Mouse (Mus musculus): ENCODE data around the gene Hoxb5. TPM values are rescaled to one million over a fixed set of nuclear protein-coding genes. Genes with fewer than 3 reads are reported as not detected.

The Hoxb5 gene
- polyA plus RNA-seq, 1 experiment from 2014 or later, result 0.30 TPM

- Histone ChIP-seq H3K4me2 (no peak overlapping the region), H3K9ac (no peak overlapping the region), H3K27me3 (peaks cover 100% of the 10 kb centered on the region), H3K27ac (replicated peaks) (no peak overlapping the region), H3K4me1 (replicated peaks) (0 out of 2 replicates have a peak, but pooled peaks cover 3% of the 10 kb centered on the region), H3K36me3 (replicated peaks) (no peaks in the 10 kb centered on the region), H3K9me3 (replicated peaks) (no peaks in the 10 kb centered on the region), H3K4me3 (replicated peaks) (no peak overlapping the region)
- ATAC-seq (ENCODE audit: insufficient read depth), result no peak
- 35% methylated on average over 4 of the region's 4 CpGs for WGBS (ENCODE audit: insufficient replicate concordance)
Measured at GRCm38 (mm10) chr11:96308763-96309162, 5.6 kb downstream of the Hoxb5 start.

GRCm38 (mm10) chr11:96309288-96309687, 6.2 kb downstream of the Hoxb5 start:
- WGBS (ENCODE audit: insufficient replicate concordance), result 24% methylated on average over 4 of the region's 4 CpGs
- no peak overlapping the region for H3K27ac ChIP-seq (replicated peaks)
- H3K4me2 ChIP-seq, result no peak overlapping the region
- ATAC-seq (ENCODE audit: insufficient read depth), result no peak
- 0 out of 2 replicates have a peak, but pooled peaks cover 3% of the 10 kb centered on the region for H3K4me1 ChIP-seq (replicated peaks)
- H3K9ac ChIP-seq, result no peak overlapping the region
- no peaks in the 10 kb centered on the region for H3K9me3 ChIP-seq (replicated peaks)
- no peak overlapping the region for H3K4me3 ChIP-seq (replicated peaks)
- H3K27me3 ChIP-seq, result peaks cover 100% of the 10 kb centered on the region
- H3K36me3 ChIP-seq (replicated peaks), result no peaks in the 10 kb centered on the region

- Histone ChIP-seq H3K9me3 (replicated peaks) (no peaks in the 10 kb centered on the region), H3K27me3 (peaks cover 100% of the 10 kb centered on the region), H3K27ac (replicated peaks) (no peak overlapping the region), H3K4me3 (replicated peaks) (no peak overlapping the region), H3K9ac (no peak overlapping the region), H3K4me2 (no peak overlapping the region), H3K4me1 (replicated peaks) (0 out of 2 replicates have a peak, but pooled peaks cover 3% of the 10 kb centered on the region), H3K36me3 (replicated peaks) (no peaks in the 10 kb centered on the region)
- WGBS (ENCODE audit: insufficient replicate concordance), result 20% methylated on average over 20 of the region's 20 CpGs
- ATAC-seq (ENCODE audit: insufficient read depth), result no peak
Measured at GRCm38 (mm10) chr11:96310183-96310938, 7.2 kb downstream of the Hoxb5 start.

- ATAC-seq (ENCODE audit: insufficient read depth), result no peak
- Histone ChIP-seq H3K4me2 (peak overlapping the region; percentile 41), H3K36me3 (replicated peaks) (no peaks in the 10 kb centered on the region), H3K27ac (replicated peaks) (no peak overlapping the region), H3K27me3 (peaks cover 100% of the 10 kb centered on the region), H3K4me3 (replicated peaks) (peak overlapping the region; percentile 27; the same call in 1 of the 2 replicates), H3K9me3 (replicated peaks) (no peaks in the 10 kb centered on the region), H3K9ac (no peak overlapping the region), H3K4me1 (replicated peaks) (0 out of 2 replicates have a peak, but pooled peaks cover 3% of the 10 kb centered on the region)
- 9% methylated on average over 6 of the region's 6 CpGs for WGBS (ENCODE audit: insufficient replicate concordance)
Measured at GRCm38 (mm10) chr11:96311097-96311496, 8.0 kb downstream of the Hoxb5 start.

- 2% methylated on average over 31 of the region's 31 CpGs for WGBS (ENCODE audit: insufficient replicate concordance)
- H3K36me3 ChIP-seq (replicated peaks), result no peaks in the 10 kb centered on the region
- no peak overlapping the region for H3K27ac ChIP-seq (replicated peaks)
- H3K9me3 ChIP-seq (replicated peaks), result no peaks in the 10 kb centered on the region
- peak overlapping the region; percentile 41 for H3K4me2 ChIP-seq
- peaks cover 100% of the 10 kb centered on the region for H3K27me3 ChIP-seq
- peak overlapping the region; percentile 27; the same call in 1 of the 2 replicates for H3K4me3 ChIP-seq (replicated peaks)
- 0 out of 2 replicates have a peak, but pooled peaks cover 3% of the 10 kb centered on the region for H3K4me1 ChIP-seq (replicated peaks)
- no peak for ATAC-seq (ENCODE audit: insufficient read depth)
- H3K9ac ChIP-seq, result no peak overlapping the region
Measured at GRCm38 (mm10) chr11:96311520-96312417, 8.6 kb downstream of the Hoxb5 start.

- Histone ChIP-seq H3K4me1 (replicated peaks) (0 out of 2 replicates have a peak, but pooled peaks cover 3% of the 10 kb centered on the region), H3K9ac (no peak overlapping the region), H3K36me3 (replicated peaks) (no peaks in the 10 kb centered on the region), H3K27ac (replicated peaks) (no peak overlapping the region), H3K27me3 (peaks cover 100% of the 10 kb centered on the region), H3K4me3 (replicated peaks) (no peak overlapping the region), H3K4me2 (no peak overlapping the region), H3K9me3 (replicated peaks) (no peaks in the 10 kb centered on the region)
- 40% methylated on average over 2 of the region's 2 CpGs for WGBS (ENCODE audit: insufficient replicate concordance)
- ATAC-seq (ENCODE audit: insufficient read depth), result no peak
Measured at GRCm38 (mm10) chr11:96313134-96313533, 10.0 kb downstream of the Hoxb5 start.

- ATAC-seq (ENCODE audit: insufficient read depth), result no peak
- WGBS (ENCODE audit: insufficient replicate concordance), result 20% methylated on average over 12 of the region's 12 CpGs
- 0 out of 2 replicates have a peak, but pooled peaks cover 3% of the 10 kb centered on the region for H3K4me1 ChIP-seq (replicated peaks)
- H3K9ac ChIP-seq, result no peak overlapping the region
- no peaks in the 10 kb centered on the region for H3K9me3 ChIP-seq (replicated peaks)
- H3K4me2 ChIP-seq, result no peak overlapping the region
- H3K27me3 ChIP-seq, result peaks cover 100% of the 10 kb centered on the region
- no peak overlapping the region for H3K27ac ChIP-seq (replicated peaks)
- H3K36me3 ChIP-seq (replicated peaks), result no peaks in the 10 kb centered on the region
- no peak overlapping the region for H3K4me3 ChIP-seq (replicated peaks)
Measured at GRCm38 (mm10) chr11:96313806-96314428, 10.8 kb downstream of the Hoxb5 start.

GRCm38 (mm10) chr11:96314671-96315343, 11.7 kb downstream of the Hoxb5 start:
- H3K27ac ChIP-seq (replicated peaks), result peak overlapping the region; percentile 24; the same call in 1 of the 2 replicates
- H3K36me3 ChIP-seq (replicated peaks), result no peaks in the 10 kb centered on the region
- WGBS (ENCODE audit: insufficient replicate concordance), result 3% methylated on average over 34 of the region's 34 CpGs
- ATAC-seq (ENCODE audit: insufficient read depth), result no peak
- H3K4me1 ChIP-seq (replicated peaks), result 0 out of 2 replicates have a peak, but pooled peaks cover 3% of the 10 kb centered on the region
- H3K27me3 ChIP-seq, result peaks cover 100% of the 10 kb centered on the region
- H3K9me3 ChIP-seq (replicated peaks), result no peaks in the 10 kb centered on the region
- H3K9ac ChIP-seq, result no peak overlapping the region
- H3K4me2 ChIP-seq, result peak overlapping the region; percentile 18
- H3K4me3 ChIP-seq (replicated peaks), result peak overlapping the region; percentile 17; the same call in 1 of the 2 replicates

GRCm38 (mm10) chr11:96315344-96315681, 12.2 kb downstream of the Hoxb5 start:
- no peaks in the 10 kb centered on the region for H3K36me3 ChIP-seq (replicated peaks)
- no peak overlapping the region for H3K9ac ChIP-seq
- 22% methylated on average over 5 of the region's 5 CpGs for WGBS (ENCODE audit: insufficient replicate concordance)
- H3K9me3 ChIP-seq (replicated peaks), result no peaks in the 10 kb centered on the region
- H3K27ac ChIP-seq (replicated peaks), result no peak overlapping the region
- peaks cover 3% of the 10 kb centered on the region; the same call in 1 of the 2 replicates for H3K4me1 ChIP-seq (replicated peaks)
- H3K4me3 ChIP-seq (replicated peaks), result no peak overlapping the region
- peaks cover 100% of the 10 kb centered on the region for H3K27me3 ChIP-seq
- no peak for ATAC-seq (ENCODE audit: insufficient read depth)
- H3K4me2 ChIP-seq, result 0 out of 2 replicates have a peak overlapping the region, but pooled peaks have one; percentile 18
